Mouse (Mus musculus) layer of hippocampus, adult 18-20 months (tissue): ENCODE results near the gene Gm3045. TPM values are rescaled to one million over a fixed set of nuclear protein-coding genes. Genes with fewer than 3 reads are reported as not detected.

Source experiments
- DNase-seq, 2 experiments: peaks; one replicate each; pipeline ENCODE4 v3.0.0; 2022; ENCODE audit warnings: low spot score in 2 of 2
- total RNA-seq, 2 experiments: library from RNA; stranded (reverse); gene quantifications; 2 replicates each; pipeline ENCODE4 v1.2.3; 2021

The Gm3045 gene
- total RNA-seq, 2 experiments from 2014 or later = not detected

- DNase-seq = no peak
Observed at GRCm38 (mm10) chr13:56435615-56436287, 9.4 kb downstream of the Gm3045 start.

DNA sequence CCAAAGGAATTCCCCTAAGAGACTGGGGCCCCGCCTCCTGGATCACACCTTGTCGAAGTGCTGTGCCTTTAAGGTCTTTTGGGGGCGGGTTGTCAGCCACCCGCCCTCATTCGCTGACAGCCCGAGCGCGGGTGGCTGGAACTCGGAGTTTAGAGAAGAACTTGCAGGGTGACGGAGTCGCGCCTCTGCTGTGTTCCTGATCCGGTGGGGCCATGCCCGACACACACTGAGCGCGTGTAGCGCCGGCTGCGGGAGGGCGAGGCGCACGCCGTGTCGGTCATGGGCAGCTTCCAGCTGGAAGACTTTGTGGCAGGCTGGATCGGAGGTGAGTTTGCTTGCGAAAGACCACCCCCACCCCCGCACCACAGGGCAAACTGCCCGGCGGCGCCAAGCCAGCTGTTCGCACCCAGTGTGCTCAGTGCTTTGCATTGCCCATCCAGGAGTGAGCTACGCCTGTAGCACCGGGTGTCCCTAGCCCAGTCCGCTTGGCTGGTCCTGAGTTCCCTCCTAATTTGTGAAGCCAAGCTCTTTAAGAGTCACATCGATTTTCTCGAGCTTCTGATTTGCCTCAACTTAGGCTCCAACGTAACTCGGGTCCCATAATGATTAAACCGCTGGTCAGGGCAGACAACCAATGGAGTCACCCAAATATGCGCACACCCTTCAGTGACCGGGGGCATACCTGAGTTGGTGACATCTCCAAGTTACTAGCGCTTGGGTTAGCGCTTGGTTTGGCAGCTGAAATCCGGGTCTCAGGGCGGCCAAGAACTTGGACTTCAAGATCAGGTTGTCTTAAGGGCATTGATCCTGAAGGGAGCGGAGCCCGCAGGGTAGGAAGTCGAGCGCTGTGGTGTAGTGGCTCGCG lies 12.0 kb downstream of the Gm3045 start, which contains the start of gene Slc25a48:
Gene Slc25a48 (plus strand): TSS at position 145 of the 865 bp plus-strand sequence.
- peak in 1 of 2 experiments; percentile 12 for DNase-seq

DNA sequence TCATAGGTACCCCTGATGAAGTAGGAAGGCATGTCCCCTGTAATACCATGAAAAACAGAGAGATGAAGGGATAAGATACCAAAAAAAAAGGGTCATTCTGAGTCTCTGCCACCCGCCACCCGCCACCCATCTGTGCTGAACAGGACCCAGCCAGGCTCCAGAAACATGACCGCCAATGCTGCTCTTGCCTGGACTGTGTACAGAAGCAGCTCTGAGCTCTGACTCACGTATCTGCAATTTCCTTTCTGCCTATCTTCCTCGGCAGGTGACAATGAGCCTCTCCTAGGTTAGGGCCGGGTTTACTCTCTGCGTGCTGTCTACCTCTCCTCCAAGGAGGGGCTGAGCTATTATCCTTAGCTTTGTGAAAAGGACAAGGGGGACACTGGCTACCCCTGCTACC lies 17.0 kb downstream of the Gm3045 start:
- DNase-seq = no peak

- no peak for DNase-seq
Observed at GRCm38 (mm10) chr13:56444112-56444511, 17.7 kb downstream of the Gm3045 start.

GRCm38 (mm10) chr13:56444996-56445395 lies 18.6 kb downstream of the Gm3045 start:
- DNase-seq = no peak

DNA sequence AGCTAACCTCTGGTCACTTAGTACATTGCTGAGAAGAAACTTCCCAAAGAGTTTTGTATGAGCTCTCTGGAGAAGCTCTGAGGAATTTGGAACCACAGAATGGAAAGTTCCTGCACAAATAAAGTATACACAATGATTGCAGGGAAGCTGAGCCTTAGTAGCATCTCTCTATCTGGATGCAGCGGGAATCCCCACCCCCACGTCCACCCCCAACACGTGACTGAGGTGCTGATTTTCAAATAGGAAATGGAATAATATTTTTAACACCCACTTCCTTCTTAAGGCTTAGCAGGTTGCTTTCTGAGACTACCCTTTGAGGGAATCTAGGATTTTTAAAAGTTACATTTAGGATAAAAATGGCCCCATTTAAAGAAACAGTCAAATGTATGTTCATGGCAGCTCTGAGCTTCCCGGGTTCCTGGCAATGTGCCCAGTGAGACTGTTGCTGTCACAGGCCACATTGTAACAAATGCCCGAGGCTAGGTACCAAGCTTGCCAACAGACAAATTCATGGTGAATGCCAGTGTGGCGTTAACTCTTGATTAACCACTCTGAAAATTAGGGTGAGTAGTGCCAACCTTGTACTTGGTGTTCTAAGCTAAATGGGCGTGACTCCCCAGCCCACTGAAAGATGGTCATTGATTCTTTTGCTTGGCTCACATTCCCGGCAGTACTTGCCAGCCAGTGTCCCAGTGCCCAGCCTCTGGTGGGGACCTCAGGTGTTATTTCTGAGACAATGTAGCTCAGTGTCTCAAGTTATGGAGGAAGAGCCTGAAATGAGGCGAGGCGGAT lies 23.0 kb downstream of the Gm3045 start:
- peak in 1 of 2 experiments; percentile 17 for DNase-seq

DNA sequence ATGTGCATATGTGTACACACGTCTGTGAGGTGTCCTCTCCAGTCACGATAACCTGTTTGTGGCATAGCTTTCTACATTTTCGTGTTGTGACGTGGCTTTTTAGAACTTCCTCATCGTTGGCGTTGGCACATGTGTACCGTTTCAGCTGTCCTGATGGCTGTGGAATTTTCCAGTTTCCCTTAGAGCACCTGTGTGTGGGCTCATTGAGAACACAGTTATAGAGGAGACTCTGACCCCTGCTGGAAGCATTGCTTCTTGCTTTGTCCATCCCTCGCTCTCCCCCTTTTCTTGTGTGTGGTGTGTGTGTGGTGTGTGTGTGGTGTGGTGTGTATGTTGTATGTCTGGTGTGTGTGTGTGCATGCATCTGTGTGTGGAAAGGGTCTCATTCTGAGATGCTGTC lies 23.6 kb downstream of the Gm3045 start:
- no peak for DNase-seq

GRCm38 (mm10) chr13:56458001-56458400 lies 31.6 kb downstream of the Gm3045 start:
- DNase-seq = no peak

- DNase-seq = no peak
Observed at GRCm38 (mm10) chr13:56461460-56461859, 35.1 kb downstream of the Gm3045 start.

DNA sequence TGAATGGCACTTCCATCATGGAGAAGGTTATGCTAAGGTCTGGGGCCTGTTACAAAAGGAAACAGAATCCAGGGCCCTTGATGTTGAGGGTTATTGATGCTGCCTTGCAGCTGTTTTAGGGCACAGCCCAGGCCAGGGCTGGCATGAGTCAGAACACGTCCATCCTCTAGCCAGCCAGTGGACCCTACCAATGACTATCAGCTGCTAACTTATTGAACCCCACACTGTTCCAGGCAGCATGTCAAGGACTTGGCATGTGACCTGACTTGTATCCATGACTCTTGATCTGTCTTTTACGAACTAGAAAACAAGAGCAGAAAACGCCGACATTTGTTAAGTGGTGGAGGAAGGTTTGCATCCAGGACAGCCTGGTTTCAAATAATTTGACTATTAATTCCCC lies 36.4 kb downstream of the Gm3045 start:
- DNase-seq = no peak

DNA sequence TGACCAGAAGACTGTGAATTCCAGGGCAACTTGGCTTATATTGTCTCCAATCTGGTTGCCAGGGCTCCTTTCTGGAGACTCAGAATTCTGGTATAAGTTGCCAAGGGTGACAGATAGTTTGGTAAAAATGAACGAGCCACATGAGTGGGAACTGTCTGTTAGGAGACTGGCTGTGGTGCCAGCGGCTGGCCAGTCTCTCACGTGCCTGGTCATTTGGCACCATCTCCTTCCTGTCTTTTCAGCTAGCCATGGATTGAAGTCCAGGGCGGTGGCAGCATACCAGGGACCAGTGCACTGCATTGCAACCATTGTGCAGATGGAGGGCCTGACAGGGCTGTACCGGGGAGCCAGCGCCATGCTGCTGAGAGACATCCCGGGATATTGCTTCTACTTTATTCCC lies 36.9 kb downstream of the Gm3045 start:
- no peak for DNase-seq

GRCm38 (mm10) chr13:56463750-56464149 lies 37.4 kb downstream of the Gm3045 start:
- DNase-seq = no peak

DNA sequence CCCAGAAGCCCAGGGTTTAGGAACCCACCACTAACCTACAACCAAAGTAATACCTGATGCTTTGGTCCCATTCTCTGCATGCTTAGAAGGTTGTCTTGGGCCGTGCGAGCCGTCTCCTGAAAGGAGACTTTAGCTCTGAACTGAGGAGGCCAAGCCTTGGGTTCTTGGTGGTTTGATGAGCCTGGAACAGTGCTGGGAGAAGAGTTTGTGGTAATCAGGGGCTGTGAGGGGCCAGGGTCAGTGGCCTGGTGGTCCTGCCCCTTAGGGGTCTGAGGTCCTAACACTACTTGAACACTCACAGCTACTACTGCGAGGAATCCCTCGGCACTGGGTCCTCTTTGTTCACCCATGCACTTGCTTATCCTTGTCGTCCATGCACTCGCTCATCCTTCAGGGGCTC lies 41.4 kb downstream of the Gm3045 start:
- no peak for DNase-seq

DNA sequence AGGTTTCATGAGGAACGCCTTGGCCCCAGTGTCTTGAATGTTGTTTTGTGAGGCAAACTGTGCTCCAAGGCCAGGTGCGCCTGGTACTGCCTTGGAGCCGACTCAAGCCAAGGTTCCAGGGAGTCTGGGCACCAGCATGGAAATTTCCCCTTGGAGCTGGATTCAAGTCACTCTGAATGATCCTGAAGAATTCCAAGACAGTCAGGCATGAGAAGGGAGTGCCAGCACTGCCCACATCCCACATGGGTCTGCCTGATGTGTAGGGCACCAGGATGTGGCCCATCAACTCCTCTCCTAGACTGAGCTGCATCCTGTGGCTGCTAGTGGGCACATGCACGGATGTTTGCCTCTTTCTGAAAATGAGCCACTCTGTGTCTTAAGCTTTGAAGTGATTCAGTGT lies 42.1 kb downstream of the Gm3045 start:
- DNase-seq = no peak

DNA sequence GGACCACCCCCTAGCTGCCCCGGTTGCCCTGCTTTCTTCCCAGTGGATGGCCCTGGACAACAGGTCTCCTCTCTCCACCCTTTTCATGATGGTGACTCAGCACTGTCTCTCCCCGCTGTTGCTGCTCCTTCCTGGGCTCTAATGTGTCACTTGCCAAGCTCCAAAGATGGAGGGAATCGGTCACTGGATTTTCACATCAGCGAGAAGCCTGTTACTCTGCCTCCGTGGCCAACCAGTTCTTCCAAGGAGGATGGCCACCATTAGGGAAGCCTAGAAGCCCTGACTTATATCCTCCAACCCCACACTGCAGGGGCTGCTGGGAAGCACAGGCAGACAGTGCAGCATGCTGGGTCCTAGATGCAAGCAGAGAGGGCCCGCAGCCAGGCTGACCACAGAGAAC lies 44.8 kb downstream of the Gm3045 start:
- no peak for DNase-seq

- DNase-seq = no peak
Observed at GRCm38 (mm10) chr13:56471951-56472350, 45.6 kb downstream of the Gm3045 start.

- no peak for DNase-seq
Observed at GRCm38 (mm10) chr13:56472661-56473060, 46.3 kb downstream of the Gm3045 start.

DNA sequence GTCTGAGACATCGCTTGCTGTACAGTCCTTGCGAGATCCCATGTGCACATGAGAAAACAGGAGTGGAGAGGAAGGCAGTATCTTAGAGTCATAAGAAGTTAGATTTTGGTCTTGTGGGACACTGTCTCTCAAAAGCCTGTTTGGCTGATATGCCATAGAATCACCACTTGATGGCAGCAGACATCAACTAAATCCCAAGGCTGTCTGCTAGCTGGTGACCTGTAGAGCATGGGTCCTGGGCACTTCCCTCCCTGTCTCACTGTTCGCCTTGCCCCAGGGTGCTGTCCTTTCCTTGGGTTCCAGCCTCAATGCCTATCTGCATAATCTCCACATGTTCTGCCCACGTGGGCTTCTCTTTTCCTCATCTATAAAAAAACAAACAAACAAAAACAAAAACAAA lies 49.0 kb downstream of the Gm3045 start:
- DNase-seq = peak; percentile 14 to 61

DNA sequence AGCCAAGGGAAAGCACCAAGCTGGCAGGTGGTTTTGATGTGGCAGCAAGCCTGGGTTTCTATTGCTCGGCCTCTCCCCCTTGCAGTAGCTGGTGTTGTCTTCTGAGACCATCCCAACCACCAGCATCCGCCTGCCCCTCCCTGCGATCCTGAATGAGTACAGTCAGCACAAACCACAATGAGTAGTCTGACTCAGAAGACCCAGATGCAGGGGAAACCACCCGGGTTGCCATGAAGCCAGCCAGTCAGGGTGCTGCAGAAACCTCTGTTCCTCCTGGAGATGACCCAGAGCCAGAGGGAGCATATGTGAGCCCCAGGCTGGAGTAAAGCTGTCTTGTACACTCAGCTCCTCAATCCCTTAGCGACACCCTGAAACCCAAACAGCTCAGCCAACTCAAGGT lies 50.4 kb downstream of the Gm3045 start:
- no peak for DNase-seq

- peak; percentile 56 to 77 for DNase-seq
Observed at GRCm38 (mm10) chr13:56477271-56477670, 50.9 kb downstream of the Gm3045 start.

DNA sequence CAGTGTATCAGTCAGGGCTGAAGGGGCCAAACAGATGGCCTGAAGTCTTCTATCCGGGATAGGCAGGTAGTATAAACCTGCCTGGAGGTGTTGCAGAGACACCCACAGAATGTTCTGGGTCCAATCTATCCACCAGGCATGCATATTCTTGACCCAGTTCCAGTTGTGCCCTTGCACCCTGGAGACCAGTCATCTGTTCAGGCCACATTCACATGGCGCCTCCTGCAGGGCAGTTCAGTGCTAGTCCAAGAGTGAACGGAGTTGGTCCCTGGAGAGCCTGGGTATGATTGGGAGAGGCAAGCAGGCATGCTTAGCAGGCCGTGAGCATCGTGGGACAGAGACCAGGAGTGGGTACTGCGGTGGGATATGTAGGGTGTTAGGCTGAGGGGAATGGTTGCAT lies 51.6 kb downstream of the Gm3045 start:
- no peak for DNase-seq

DNA sequence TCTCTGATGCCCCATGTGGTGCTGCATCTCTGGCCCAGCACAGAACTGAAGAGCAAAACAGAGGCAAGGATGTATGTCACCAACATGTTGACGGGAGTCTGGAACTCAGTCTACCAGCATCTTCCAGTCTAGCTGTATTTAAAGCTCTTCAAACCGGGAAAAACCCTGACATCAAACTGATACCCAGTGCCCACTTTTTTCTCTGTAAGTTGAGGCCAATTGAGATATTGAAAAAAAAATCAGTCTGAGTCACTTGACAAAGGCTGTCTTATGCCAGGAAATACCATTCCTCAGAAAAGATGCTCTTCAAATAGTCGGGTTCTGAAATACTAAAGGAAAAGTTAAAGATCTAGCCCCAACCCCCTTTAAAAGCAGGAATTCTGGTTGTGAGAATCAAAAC lies 55.8 kb downstream of the Gm3045 start, which contains the start of gene Il9:
Gene Il9 (minus strand): TSS at position 101 of the 400 bp plus-strand sequence.
- DNase-seq = no peak
